Mouse (Mus musculus) heart, embryonic 11.5 days (tissue): ENCODE results near the gene Ccl11. TPM values are rescaled to one million over a fixed set of nuclear protein-coding genes. Genes with fewer than 3 reads are reported as not detected.

Experiments
- ATAC-seq: fragments of 200-750 bp; cut with Nextera tagmentation; replicated peaks from 2 replicates; pipeline ENCODE4 v1.8.0; 2017; ENCODE audit warnings: moderate library complexity; ENCODE audit not compliant: insufficient number of reproducible peaks, low FRiP score, low TSS enrichment
- H3K27ac ChIP-seq: fragments of 300-500 bp; sonication (generic); 2 replicates; pipeline ENCODE4 v1.5.1; 2014; ENCODE audit warnings: mild to moderate bottlenecking, low read depth, low read length
- H3K27me3 ChIP-seq: fragments of 300-500 bp; sonication (generic); 2 replicates; pipeline ENCODE4 v1.6.1; 2014; ENCODE audit warnings: mild to moderate bottlenecking, low read length, mixed read lengths; ENCODE audit not compliant: control insufficient read depth, insufficient read depth
- H3K36me3 ChIP-seq: fragments of 300-500 bp; sonication (generic); 2 replicates; pipeline ENCODE4 v1.6.1; 2014; ENCODE audit warnings: mild to moderate bottlenecking, low read length, moderate library complexity, mixed read lengths; ENCODE audit not compliant: control insufficient read depth, insufficient read depth
- H3K4me1 ChIP-seq: fragments of 300-500 bp; sonication (generic); 2 replicates; pipeline ENCODE4 v1.6.1; 2014; ENCODE audit warnings: low read length; ENCODE audit not compliant: control insufficient read depth, insufficient read depth
- H3K4me2 ChIP-seq: fragments of 300-500 bp; sonication (generic); 2 replicates; pipeline ENCODE4 v1.6.1; 2014; ENCODE audit warnings: mild to moderate bottlenecking, moderate library complexity
- H3K4me3 ChIP-seq: fragments of 300-500 bp; sonication (generic); 2 replicates; pipeline ENCODE4 v1.5.1; 2014; ENCODE audit warnings: low read depth, low read length
- H3K9ac ChIP-seq: fragments of 300-500 bp; sonication (generic); 2 replicates; pipeline ENCODE4 v1.6.1; 2014; ENCODE audit warnings: mild to moderate bottlenecking, low read depth, low read length, moderate library complexity
- H3K9me3 ChIP-seq: fragments of 300-500 bp; sonication (generic); replicated peaks from 2 replicates; pipeline ENCODE4 v1.6.1; 2016; ENCODE audit warnings: low read length; ENCODE audit not compliant: control insufficient read depth
- WGBS: fragments of 180-500 bp; shearing (Covaris S2); extraction: QIAGEN DNeasy Blood & Tissue Kit; methylation state at CpG from one replicate; pipeline ENCODE4 v1.1.7; 2014; ENCODE audit not compliant: insufficient replicate concordance; 5-methylcytosine and 5-hydroxymethylcytosine counted together
- polyA plus RNA-seq: library from polyadenylated mRNA; unstranded; fragments of >200 nt; fragmentation: Nextera tagmentation; extraction: Ambion mirVana; gene quantifications from 2 replicates; pipeline ENCODE4 v1.2.1, GENCODE M21; 2014

Gene Ccl11
- polyA plus RNA-seq, 1 experiment from 2014 or later = not detected

DNA sequence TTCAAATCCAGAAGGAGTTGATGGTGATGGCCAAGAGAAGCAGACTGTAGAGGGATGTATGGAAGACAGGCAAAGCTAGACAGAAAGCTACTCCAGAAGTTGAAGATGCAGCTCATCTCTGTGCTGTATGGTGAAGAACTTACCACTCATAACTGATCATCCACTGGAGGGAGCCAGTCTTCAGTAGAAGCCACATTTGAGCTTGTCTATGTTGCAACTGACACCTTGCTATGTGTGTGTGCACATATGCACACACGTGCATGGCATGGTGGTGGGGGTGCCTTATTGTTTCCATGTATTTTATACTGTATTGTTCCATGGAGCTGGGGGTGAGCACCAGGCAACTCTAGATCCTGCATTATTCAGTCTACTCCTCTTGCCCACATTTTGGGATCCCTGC is 14.8 kb downstream of the Ccl11 start:
- H3K27me3 ChIP-seq = no peaks in the 10 kb centered on the region
- H3K9ac ChIP-seq = no peak overlapping the region
- no peak overlapping the region for H3K27ac ChIP-seq
- no peak overlapping the region for H3K4me2 ChIP-seq
- H3K36me3 ChIP-seq = no peaks in the 10 kb centered on the region
- H3K4me3 ChIP-seq = no peak overlapping the region
- WGBS = 79% methylated on average over 1 of the region's 1 CpGs
- H3K4me1 ChIP-seq = no peaks in the 10 kb centered on the region
- no peaks in the 10 kb centered on the region for H3K9me3 ChIP-seq
- ATAC-seq = no peak

DNA sequence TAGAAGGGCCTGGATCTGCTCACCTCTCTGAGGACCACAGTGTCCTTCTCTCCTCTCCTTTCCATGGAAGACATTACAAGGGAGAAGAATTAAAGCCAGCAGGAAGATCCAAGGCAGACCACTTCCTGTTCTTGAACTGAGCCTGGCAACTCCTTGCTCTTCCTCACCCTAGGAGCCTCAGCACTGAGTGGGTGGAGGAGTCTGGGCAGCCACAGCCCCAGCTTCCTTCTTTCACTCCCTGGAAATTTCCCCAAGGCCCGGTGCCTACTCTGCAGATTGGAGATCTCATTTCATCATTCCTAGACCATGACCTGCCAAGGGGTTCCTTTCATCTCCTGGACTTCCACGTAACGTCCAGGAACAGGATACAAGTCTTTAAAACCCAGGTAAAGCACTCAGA is 15.4 kb downstream of the Ccl11 start:
- Histone ChIP-seq H3K4me3 (no peak overlapping the region), H3K36me3 (no peaks in the 10 kb centered on the region), H3K9me3 (no peaks in the 10 kb centered on the region), H3K4me2 (no peak overlapping the region), H3K9ac (no peak overlapping the region), H3K4me1 (no peaks in the 10 kb centered on the region), H3K27me3 (no peaks in the 10 kb centered on the region), H3K27ac (no peak overlapping the region)
- no peak for ATAC-seq
- 67% methylated on average over 3 of the region's 3 CpGs for WGBS

- Histone ChIP-seq H3K27me3 (no peaks in the 10 kb centered on the region), H3K9ac (no peak overlapping the region), H3K4me2 (no peak overlapping the region), H3K4me1 (no peaks in the 10 kb centered on the region), H3K36me3 (no peaks in the 10 kb centered on the region), H3K27ac (no peak overlapping the region), H3K4me3 (no peak overlapping the region), H3K9me3 (no peaks in the 10 kb centered on the region)
- WGBS = 73% methylated on average over 3 of the region's 3 CpGs
- ATAC-seq = no peak
Measured at GRCm38 (mm10) chr11:82073686-82074085, 16.1 kb downstream of the Ccl11 start.

DNA sequence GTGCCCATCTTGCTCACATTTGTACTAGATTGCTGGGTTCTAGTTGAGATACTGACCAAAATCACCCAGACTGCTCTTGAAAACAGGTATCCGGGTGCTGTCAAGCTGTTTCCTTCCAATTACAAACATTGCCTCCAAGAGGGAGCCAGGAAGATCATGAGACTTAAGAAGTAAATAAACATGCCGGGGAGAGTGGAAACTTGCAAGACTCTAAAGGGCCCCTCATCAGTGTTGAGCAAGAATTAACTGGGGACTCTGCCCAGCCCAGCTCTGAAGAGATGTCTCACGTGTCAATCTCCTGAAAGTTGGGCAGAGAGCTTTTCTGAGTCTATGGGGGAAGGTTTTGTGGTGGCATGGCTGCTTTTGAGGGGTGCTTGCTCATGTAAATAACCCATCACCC is 19.4 kb downstream of the Ccl11 start:
- H3K9ac ChIP-seq = no peak overlapping the region
- ATAC-seq = no peak
- 62% methylated on average over 3 of the region's 3 CpGs for WGBS
- no peaks in the 10 kb centered on the region for H3K36me3 ChIP-seq
- no peak overlapping the region for H3K4me2 ChIP-seq
- H3K9me3 ChIP-seq = no peaks in the 10 kb centered on the region
- H3K27ac ChIP-seq = no peak overlapping the region
- H3K4me3 ChIP-seq = no peak overlapping the region
- H3K4me1 ChIP-seq = no peaks in the 10 kb centered on the region
- H3K27me3 ChIP-seq = no peaks in the 10 kb centered on the region

GRCm38 (mm10) chr11:82078136-82078730 is 20.6 kb downstream of the Ccl11 start:
- H3K27me3 ChIP-seq = no peaks in the 10 kb centered on the region

DNA sequence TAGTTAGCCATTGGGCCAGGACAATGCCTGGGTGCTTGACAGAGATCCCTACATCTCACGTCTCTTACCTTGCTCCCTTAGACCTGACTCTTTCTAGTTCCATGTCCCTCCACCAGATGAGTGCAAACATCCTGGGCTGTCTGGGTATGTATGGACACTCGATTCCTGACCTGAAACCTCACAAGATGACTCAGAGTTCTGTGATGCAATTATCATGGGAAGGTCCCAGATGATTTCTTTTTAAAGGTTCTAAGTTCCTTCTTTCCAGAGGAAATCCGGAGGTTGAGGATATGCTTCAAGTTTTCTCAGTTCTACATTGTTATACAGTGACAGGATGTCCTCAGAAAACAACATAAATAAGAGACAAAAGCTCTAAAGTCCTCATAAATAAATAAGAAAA is 23.2 kb downstream of the Ccl11 start:
- ATAC-seq = no peak
- WGBS = 67% methylated on average over 3 of the region's 3 CpGs
- no peaks in the 10 kb centered on the region for H3K9me3 ChIP-seq
- no peaks in the 10 kb centered on the region for H3K4me1 ChIP-seq
- no peak overlapping the region for H3K4me2 ChIP-seq
- H3K36me3 ChIP-seq = no peaks in the 10 kb centered on the region
- no peak overlapping the region for H3K9ac ChIP-seq
- no peaks in the 10 kb centered on the region for H3K27me3 ChIP-seq
- H3K4me3 ChIP-seq = no peak overlapping the region
- no peak overlapping the region for H3K27ac ChIP-seq

More at GRCm38 (mm10) chr11:82078136-82078730, 20.6 kb downstream of the Ccl11 start:
- Histone ChIP-seq H3K36me3 (no peaks in the 10 kb centered on the region), H3K9me3 (no peaks in the 10 kb centered on the region), H3K4me2 (no peak overlapping the region), H3K4me1 (no peaks in the 10 kb centered on the region), H3K9ac (no peak overlapping the region), H3K4me3 (no peak overlapping the region), H3K27ac (no peak overlapping the region)
- no peak for ATAC-seq

DNA sequence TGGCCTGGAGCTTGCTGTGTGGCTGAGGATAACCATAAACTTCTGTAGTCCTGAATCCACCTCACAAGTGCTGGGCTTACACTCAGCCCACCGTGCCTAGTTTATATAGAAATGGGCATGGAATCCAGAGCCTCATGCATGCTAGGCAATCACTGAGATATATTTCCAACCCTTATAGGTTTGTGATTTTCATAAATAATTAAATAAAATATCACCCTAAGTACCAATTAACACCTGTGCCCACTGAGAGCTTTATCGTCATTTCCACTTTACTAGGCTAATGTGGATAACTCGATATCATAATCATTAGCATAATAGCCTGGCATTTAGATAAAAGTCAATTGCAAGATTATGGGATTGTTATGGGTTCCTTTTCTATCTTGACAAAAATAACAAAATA is 26.7 kb downstream of the Ccl11 start:
- no peak for ATAC-seq
- WGBS = 86% methylated on average over 3 of the region's 3 CpGs
- Histone ChIP-seq H3K27me3 (no peaks in the 10 kb centered on the region), H3K4me1 (no peaks in the 10 kb centered on the region), H3K4me3 (no peak overlapping the region), H3K9me3 (no peaks in the 10 kb centered on the region), H3K4me2 (no peak overlapping the region), H3K27ac (no peak overlapping the region), H3K9ac (no peak overlapping the region), H3K36me3 (no peaks in the 10 kb centered on the region)

- no peak for ATAC-seq
- Histone ChIP-seq H3K9me3 (no peaks in the 10 kb centered on the region), H3K4me3 (no peak overlapping the region), H3K27ac (no peak overlapping the region), H3K27me3 (no peaks in the 10 kb centered on the region), H3K4me2 (no peak overlapping the region), H3K9ac (no peak overlapping the region), H3K36me3 (no peaks in the 10 kb centered on the region), H3K4me1 (no peaks in the 10 kb centered on the region)
- 70% methylated on average over 10 of the region's 10 CpGs for WGBS
Measured at GRCm38 (mm10) chr11:82099511-82100323, 42.1 kb downstream of the Ccl11 start.

- no peak overlapping the region for H3K4me3 ChIP-seq
- H3K9ac ChIP-seq = no peak overlapping the region
- H3K4me1 ChIP-seq = no peaks in the 10 kb centered on the region
- ATAC-seq = no peak
- H3K27ac ChIP-seq = no peak overlapping the region
- H3K4me2 ChIP-seq = no peak overlapping the region
- no peaks in the 10 kb centered on the region for H3K27me3 ChIP-seq
- no peaks in the 10 kb centered on the region for H3K9me3 ChIP-seq
- WGBS = 80% methylated on average over 4 of the region's 4 CpGs
- H3K36me3 ChIP-seq = no peaks in the 10 kb centered on the region
Measured at GRCm38 (mm10) chr11:82101087-82101486, 43.5 kb downstream of the Ccl11 start.
